Mouse (Mus musculus) heart, adult 2 months (tissue): ENCODE measurements at regions not wholly inside any gene's neighbourhood (a gene's known extent, or its start where the extent isn't known, plus 50 kb on each side); places are given as distances from the start of the nearest gene placed in this dataset.

Experiments used
- DNase-seq, 2 experiments: peaks; one replicate each; pipeline ENCODE4 v3.0.0; 2021
- H3K27ac ChIP-seq: fragments of 200-600 bp; 2 replicates; pipeline ENCODE4 v1.8.1; 2022
- H3K27me3 ChIP-seq: fragments of 200-500 bp; 2 replicates; pipeline ENCODE4 v1.6.1; 2012; ENCODE audit warnings: mild to moderate bottlenecking, low read length, inconsistent platforms, mixed read lengths; ENCODE audit not compliant: control insufficient read depth, insufficient read depth
- H3K36me3 ChIP-seq: fragments of 200-500 bp; 2 replicates; pipeline ENCODE4 v1.6.1; 2012; ENCODE audit warnings: low read length, inconsistent platforms; ENCODE audit not compliant: control insufficient read depth, insufficient read depth
- H3K4me1 ChIP-seq: fragments of 200-500 bp; 2 replicates; pipeline ENCODE4 v1.6.1; 2011; ENCODE audit warnings: low read length; ENCODE audit not compliant: control insufficient read depth, insufficient read depth
- H3K4me3 ChIP-seq: fragments of 200-600 bp; 2 replicates; pipeline ENCODE4 v1.8.1; 2022
- H3K79me2 ChIP-seq: fragments of 200-500 bp; replicated peaks from 2 replicates; pipeline ENCODE4 v1.6.1; 2012; ENCODE audit warnings: mild to moderate bottlenecking, inconsistent platforms, low read length, moderate library complexity, mixed read lengths; ENCODE audit not compliant: control insufficient read depth, insufficient read depth
- H3K9ac ChIP-seq: fragments of 200-500 bp; 2 replicates; pipeline ENCODE4 v1.6.1; 2012; ENCODE audit warnings: low read depth, mild to moderate bottlenecking, control low read depth, inconsistent platforms, low read length, mixed read lengths
- CTCF ChIP-seq: fragments of 200-600 bp; IDR thresholded peaks from 2 replicates; pipeline ENCODE4 v1.8.1; 2022; ENCODE audit warnings: antibody characterized with exemption, mild to moderate bottlenecking, moderate library complexity
- EP300 ChIP-seq: fragments of 200-500 bp; IDR thresholded peaks from 2 replicates; pipeline ENCODE4 v1.6.1; 2011; ENCODE audit warnings: low read depth, low read length, control low read depth; ENCODE audit not compliant: insufficient read depth
- POLR2A ChIP-seq: fragments of 200-500 bp; IDR thresholded peaks from 2 replicates; pipeline ENCODE4 v1.6.1; 2011; ENCODE audit warnings: mild to moderate bottlenecking, low read depth, low read length, control low read depth; ENCODE audit not compliant: insufficient read depth
- WGBS: fragments of 180-500 bp; shearing (Covaris S2); methylation state at CpG from one replicate; pipeline ENCODE4 v1.1.7; 2018; 5-methylcytosine and 5-hydroxymethylcytosine counted together
- intact Hi-C: fragments of 180-260 bp; cut with DNase I; formaldehyde crosslinking; loops from one replicate; pipeline ENCODE4 v1.15.1; 2025

DNA sequence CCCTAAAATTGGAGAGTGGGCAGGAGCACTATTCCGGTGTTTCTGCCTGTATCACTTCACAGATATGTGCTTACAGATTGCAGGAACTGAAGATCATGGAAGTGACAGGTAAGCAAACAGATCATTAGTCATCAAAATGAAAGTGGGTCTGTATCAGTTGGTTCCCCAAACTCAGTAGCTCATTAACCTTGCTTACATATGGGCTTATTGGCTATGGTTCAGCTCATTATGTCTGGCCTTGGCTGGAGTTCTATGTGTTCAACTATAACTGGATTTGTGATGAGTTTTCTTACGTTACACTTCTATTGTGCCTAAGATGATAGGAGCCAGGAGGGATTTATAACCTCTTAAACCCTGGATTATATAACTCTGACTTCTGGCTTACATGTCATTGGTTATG lies 133.5 kb upstream of the Bmper start:
- DNase-seq = no peak
- H3K4me1 ChIP-seq = no peaks in the 10 kb centered on the region; the same call in 1 of the 2 replicates
- TF ChIP-seq POLR2A (no peak), CTCF (no peak), EP300 (no peak)
- no peak overlapping the region for H3K9ac ChIP-seq
- no peak overlapping the region for H3K27ac ChIP-seq
- intact Hi-C loops = no loop called here
- WGBS = 86% methylated on average over 2 of the region's 2 CpGs
- no peaks in the 10 kb centered on the region for H3K79me2 ChIP-seq
- H3K27me3 ChIP-seq = no peaks in the 10 kb centered on the region
- H3K36me3 ChIP-seq = no peaks in the 10 kb centered on the region
- no peak overlapping the region for H3K4me3 ChIP-seq

DNA sequence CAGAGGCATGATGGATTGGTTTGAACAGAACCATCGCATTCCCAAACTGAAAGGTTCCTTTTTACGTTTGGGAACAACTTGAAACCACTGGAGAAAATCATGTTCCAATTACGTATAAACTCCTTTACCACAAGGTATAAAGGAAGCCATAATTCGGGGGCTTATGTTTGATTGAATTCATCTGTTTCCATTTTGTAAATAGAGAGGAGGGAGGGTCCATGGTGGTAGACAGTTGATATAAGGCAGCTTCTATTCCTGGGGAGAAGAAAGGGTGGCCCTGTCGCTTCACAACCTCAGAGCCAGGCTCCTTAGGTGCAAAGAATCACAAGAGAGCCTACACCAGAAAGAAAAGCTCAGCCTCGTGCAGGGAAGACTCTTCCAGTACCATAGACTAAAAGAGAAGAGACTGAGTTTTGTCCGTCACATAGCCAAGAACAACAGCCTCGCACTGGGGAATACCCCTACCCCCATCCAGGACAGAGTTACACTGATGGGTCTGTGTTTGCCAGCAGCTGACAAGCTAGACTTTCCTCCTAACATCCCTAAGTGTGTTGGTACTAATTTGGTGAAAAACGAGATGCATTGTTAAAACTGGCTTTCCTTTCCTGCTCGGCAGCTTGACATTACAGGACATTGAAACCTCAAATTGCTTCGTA lies 125.6 kb upstream of the Bmper start:
- Histone ChIP-seq H3K4me1 (no peaks in the 10 kb centered on the region), H3K9ac (no peak overlapping the region), H3K79me2 (no peaks in the 10 kb centered on the region), H3K27me3 (no peaks in the 10 kb centered on the region), H3K27ac (no peak overlapping the region), H3K36me3 (no peaks in the 10 kb centered on the region), H3K4me3 (no peak overlapping the region)
- DNase-seq = no peak
- no peak for TF ChIP-seq EP300
- TF ChIP-seq POLR2A = no peak
- WGBS = 80% methylated on average over 11 of the region's 11 CpGs
- intact Hi-C loops = no loop called here

DNA sequence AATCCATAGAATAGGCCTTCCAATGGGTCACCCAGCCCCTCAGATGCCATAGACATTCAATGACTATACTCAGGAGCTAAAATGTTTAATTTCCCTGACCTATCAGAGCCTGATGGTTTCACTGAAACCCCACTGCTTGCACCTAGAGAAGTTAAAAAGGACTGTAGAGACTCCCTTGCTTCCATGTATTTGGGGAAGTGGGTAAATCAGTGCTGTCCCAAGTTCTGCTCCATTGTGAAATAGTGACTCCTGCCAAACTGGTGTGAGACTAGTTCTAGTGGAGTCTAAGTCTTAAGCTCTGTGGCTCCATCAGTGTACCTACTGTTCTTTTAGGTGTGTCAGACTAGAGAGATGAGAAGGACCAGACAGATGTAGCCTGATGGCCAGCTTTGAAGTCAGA lies 121.3 kb upstream of the Bmper start:
- intact Hi-C loops = no loop called here
- Histone ChIP-seq H3K27me3 (no peaks in the 10 kb centered on the region), H3K4me3 (no peak overlapping the region), H3K27ac (no peak overlapping the region), H3K9ac (no peak overlapping the region), H3K36me3 (no peaks in the 10 kb centered on the region), H3K4me1 (no peaks in the 10 kb centered on the region), H3K79me2 (no peaks in the 10 kb centered on the region)
- TF ChIP-seq CTCF (no peak), POLR2A (no peak), EP300 (no peak)
- no peak for DNase-seq

DNA sequence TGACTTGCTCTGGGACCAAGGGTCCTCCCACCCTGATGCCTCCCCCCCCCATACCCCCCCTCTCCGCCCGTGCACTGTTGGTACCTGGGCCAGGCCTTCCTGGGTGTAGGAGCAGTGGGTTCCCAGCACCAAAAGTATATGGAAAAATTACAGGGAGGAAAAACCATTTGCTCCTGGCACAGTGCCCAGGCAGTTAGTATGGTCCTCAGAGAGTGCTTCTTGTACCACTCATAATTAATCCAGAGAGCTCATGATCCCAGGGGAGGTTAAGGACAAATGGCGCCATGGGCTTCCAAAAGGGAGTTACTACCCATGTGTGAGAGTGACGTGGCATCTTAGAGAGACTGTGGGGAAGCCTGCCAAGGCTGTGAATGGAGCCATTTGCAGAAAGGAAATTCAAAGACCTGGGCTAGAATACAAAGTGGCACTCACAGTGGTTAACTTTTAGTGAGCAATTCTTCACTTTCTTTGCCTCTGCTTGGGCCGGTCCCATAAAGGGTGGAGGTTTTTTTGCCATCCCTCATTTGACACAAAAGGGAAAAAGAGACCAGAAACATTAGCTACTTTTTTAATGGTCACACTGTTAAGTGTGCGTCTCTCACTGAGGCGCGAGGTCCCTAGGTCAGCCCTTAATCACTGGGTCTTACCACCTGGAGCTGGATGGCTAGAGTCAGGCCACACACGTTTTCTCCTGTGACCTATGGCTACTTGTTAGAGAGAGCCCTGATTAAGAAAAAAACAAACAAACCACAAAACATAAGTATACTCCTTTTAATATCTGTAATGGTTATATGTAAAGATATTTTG lies 120.7 kb upstream of the Bmper start:
- Histone ChIP-seq H3K4me1 (no peaks in the 10 kb centered on the region), H3K27me3 (no peaks in the 10 kb centered on the region), H3K9ac (no peak overlapping the region), H3K27ac (no peak overlapping the region), H3K36me3 (no peaks in the 10 kb centered on the region), H3K79me2 (no peaks in the 10 kb centered on the region), H3K4me3 (no peak overlapping the region)
- intact Hi-C loops = no loop called here
- 74% methylated on average over 9 of the region's 9 CpGs for WGBS
- TF ChIP-seq CTCF = no peak
- TF ChIP-seq POLR2A = no peak
- no peak for TF ChIP-seq EP300
- no peak for DNase-seq

DNA sequence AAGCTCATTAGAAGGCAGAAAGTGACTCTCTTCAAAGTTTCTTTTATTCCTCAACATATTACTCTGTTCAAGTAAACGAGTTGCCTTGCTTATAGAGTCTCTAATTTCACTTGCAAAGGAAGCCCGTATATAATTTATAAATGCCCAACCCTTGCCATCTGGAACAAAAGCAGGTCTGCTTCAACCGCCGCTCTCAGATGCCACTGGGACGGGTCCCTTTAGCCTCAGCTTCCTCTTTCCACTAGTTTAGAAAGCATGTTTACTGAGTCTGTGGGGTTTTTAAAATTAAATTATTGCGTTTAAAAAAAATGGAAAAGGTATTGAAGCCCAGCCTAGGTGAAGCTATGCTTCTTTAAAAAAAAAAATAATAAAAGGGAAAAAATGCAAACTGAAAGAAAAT lies 111.4 kb upstream of the Bmper start:
- 84% methylated on average over 6 of the region's 6 CpGs for WGBS
- intact Hi-C loops = no loop called here
- Histone ChIP-seq H3K27ac (no peak overlapping the region), H3K4me1 (no peaks in the 10 kb centered on the region), H3K36me3 (no peaks in the 10 kb centered on the region), H3K9ac (no peak overlapping the region), H3K27me3 (no peaks in the 10 kb centered on the region), H3K79me2 (no peaks in the 10 kb centered on the region), H3K4me3 (no peak overlapping the region)
- TF ChIP-seq CTCF = no peak
- TF ChIP-seq EP300 = no peak
- no peak for TF ChIP-seq POLR2A
- no peak for DNase-seq

DNA sequence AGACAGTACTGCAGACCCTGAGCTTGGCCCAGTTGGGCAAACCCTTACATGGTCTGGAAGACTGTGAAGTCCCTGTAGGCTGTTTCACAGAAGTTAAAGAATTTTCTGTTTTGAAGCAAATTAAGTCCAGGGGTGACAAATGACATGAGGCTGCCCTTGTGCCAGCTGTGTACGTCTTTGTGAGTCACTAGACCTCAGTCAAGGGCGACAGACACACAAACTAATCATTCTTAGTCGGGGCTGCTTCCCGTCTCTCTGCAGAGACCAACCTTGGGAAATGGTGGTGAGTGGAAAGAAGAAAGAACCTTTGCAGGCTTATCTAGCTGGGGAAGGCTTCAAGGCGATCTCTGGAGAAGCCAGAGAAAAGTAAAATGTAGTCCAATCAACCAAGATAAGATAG lies 107.8 kb upstream of the Bmper start:
- intact Hi-C loops = no loop called here
- Histone ChIP-seq H3K27ac (no peak overlapping the region), H3K27me3 (no peaks in the 10 kb centered on the region), H3K4me3 (no peak overlapping the region), H3K9ac (no peak overlapping the region), H3K36me3 (no peaks in the 10 kb centered on the region), H3K4me1 (no peaks in the 10 kb centered on the region), H3K79me2 (no peaks in the 10 kb centered on the region)
- no peak for DNase-seq
- no peak for TF ChIP-seq EP300
- TF ChIP-seq CTCF = no peak
- TF ChIP-seq POLR2A = no peak
- 46% methylated on average over 5 of the region's 5 CpGs for WGBS
